Mouse (Mus musculus) C2C12 (cell line): Measurements from ENCODE around the gene Fastk. TPM values are rescaled to one million over a fixed set of nuclear protein-coding genes. Genes with fewer than 3 reads are reported as not detected.

Experiments used
- H3K27me3 ChIP-seq: one replicate; pipeline ENCODE4 v1.6.1; 2011; ENCODE audit not compliant: control insufficient read depth, insufficient read depth, insufficient read length
- H3K36me3 ChIP-seq: one replicate; pipeline ENCODE4 v1.6.1; 2011; ENCODE audit not compliant: control insufficient read depth, insufficient read depth
- H3K4me3 ChIP-seq: one replicate; pipeline ENCODE4 v1.5.1; 2011; ENCODE audit warnings: mild to moderate bottlenecking, control low read depth; ENCODE audit not compliant: poor library complexity, insufficient read depth, severe bottlenecking
- H3K79me2 ChIP-seq: one replicate; pipeline ENCODE4 v1.6.1; 2011; ENCODE audit not compliant: control insufficient read depth, insufficient read depth
- H3K79me3 ChIP-seq: one replicate; pipeline ENCODE4 v1.6.1; 2011; ENCODE audit warnings: low read depth, control low read depth
- H3ac ChIP-seq: one replicate; pipeline ENCODE3; 2011; ENCODE audit warnings: low read depth; ENCODE audit not compliant: control insufficient read depth, insufficient read length
- CEBPB ChIP-seq: IDR thresholded peaks from one replicate; pipeline ENCODE4 v1.6.1; 2011; ENCODE audit warnings: low read depth, mild to moderate bottlenecking, control low read depth, moderate library complexity
- CTCF ChIP-seq: IDR thresholded peaks from one replicate; pipeline ENCODE4 v1.5.1; 2011; ENCODE audit not compliant: control insufficient read depth, insufficient read depth, insufficient read length
- FOSL1 ChIP-seq: IDR thresholded peaks from one replicate; pipeline ENCODE4 v1.8.0; 2011; ENCODE audit warnings: mild to moderate bottlenecking, low read length; ENCODE audit not compliant: poor library complexity, insufficient read depth, severe bottlenecking
- MAX ChIP-seq: IDR thresholded peaks from one replicate; pipeline ENCODE4 v1.6.1; 2011; ENCODE audit warnings: mild to moderate bottlenecking, control low read depth
- MYOD1 ChIP-seq: IDR thresholded peaks from one replicate; pipeline ENCODE4 v1.6.1; 2011; ENCODE audit warnings: low read depth; ENCODE audit not compliant: control insufficient read depth, insufficient read length
- MYOG ChIP-seq: IDR thresholded peaks from one replicate; pipeline ENCODE4 v1.6.1; 2011; ENCODE audit not compliant: control insufficient read depth, insufficient read length; ENCODE audit errors: extremely low read depth
- USF1 ChIP-seq: IDR thresholded peaks from one replicate; pipeline ENCODE4 v1.6.1; 2011; ENCODE audit warnings: low read depth, mild to moderate bottlenecking, control low read depth, moderate library complexity
- polyA plus RNA-seq: library from polyadenylated mRNA; unstranded; fragments of >200 nt; fragmentation: generic; extraction: Trizol; gene quantifications from one replicate; pipeline ENCODE4 v1.2.1, GENCODE M21; 2012; ENCODE audit warnings: missing spikeins

The Fastk gene
- polyA plus RNA-seq, 1 experiment = 90.3 TPM

GRCm38 (mm10) chr5:24484963-24485362 is 39.9 kb upstream of the Fastk start:
- peaks cover 56% of the 10 kb centered on the region for H3K36me3 ChIP-seq
- H3K79me2 ChIP-seq = no peaks in the 10 kb centered on the region
- no peak overlapping the region for H3K4me3 ChIP-seq
- H3K27me3 ChIP-seq = no peaks in the 10 kb centered on the region
- TF ChIP-seq USF1 = no peak
- no peak for TF ChIP-seq CEBPB
- no peak for TF ChIP-seq MAX
- TF ChIP-seq FOSL1 = no peak
- TF ChIP-seq MYOD1 = no peak
- TF ChIP-seq MYOG = no peak
- TF ChIP-seq CTCF = no peak
- H3ac ChIP-seq = no peak overlapping the region
- H3K79me3 ChIP-seq = no peaks in the 10 kb centered on the region

GRCm38 (mm10) chr5:24483326-24483725 is 38.2 kb upstream of the Fastk start:
- TF ChIP-seq CTCF (peak; percentile 52), MYOD1 (no peak), MAX (no peak), USF1 (no peak), FOSL1 (no peak)
- Histone ChIP-seq H3K4me3 (no peak overlapping the region), H3K27me3 (no peaks in the 10 kb centered on the region), H3ac (no peak overlapping the region), H3K79me3 (no peaks in the 10 kb centered on the region), H3K79me2 (no peaks in the 10 kb centered on the region), H3K36me3 (peaks cover 53% of the 10 kb centered on the region)

- H3K4me3 ChIP-seq = no peak overlapping the region
- H3K79me3 ChIP-seq = no peaks in the 10 kb centered on the region
- peaks cover 53% of the 10 kb centered on the region for H3K36me3 ChIP-seq
- H3ac ChIP-seq = no peak overlapping the region
- TF ChIP-seq MYOG = no peak
- no peak for TF ChIP-seq MAX
- no peak for TF ChIP-seq CTCF
- no peak for TF ChIP-seq MYOD1
- TF ChIP-seq FOSL1 = no peak
- TF ChIP-seq USF1 = no peak
- no peak for TF ChIP-seq CEBPB
- H3K27me3 ChIP-seq = no peaks in the 10 kb centered on the region
- no peaks in the 10 kb centered on the region for H3K79me2 ChIP-seq
Measured at GRCm38 (mm10) chr5:24482247-24483079, 37.4 kb upstream of the Fastk start.

GRCm38 (mm10) chr5:24481647-24482046 is 36.6 kb upstream of the Fastk start:
- Histone ChIP-seq H3K4me3 (no peak overlapping the region), H3K36me3 (peaks cover 53% of the 10 kb centered on the region), H3K27me3 (no peaks in the 10 kb centered on the region), H3ac (no peak overlapping the region), H3K79me2 (peaks cover 7% of the 10 kb centered on the region), H3K79me3 (peaks cover under 1% of the 10 kb centered on the region)
- TF ChIP-seq CTCF (peak; percentile 26), MYOD1 (no peak), FOSL1 (no peak)

GRCm38 (mm10) chr5:24477909-24478308 is 32.8 kb upstream of the Fastk start:
- H3ac ChIP-seq = no peak overlapping the region
- no peak overlapping the region for H3K4me3 ChIP-seq
- no peaks in the 10 kb centered on the region for H3K27me3 ChIP-seq
- H3K36me3 ChIP-seq = peaks cover 49% of the 10 kb centered on the region
- H3K79me3 ChIP-seq = peaks cover 25% of the 10 kb centered on the region
- peaks cover 44% of the 10 kb centered on the region for H3K79me2 ChIP-seq
- TF ChIP-seq USF1 = no peak
- no peak for TF ChIP-seq MYOD1
- TF ChIP-seq CTCF = no peak
- no peak for TF ChIP-seq FOSL1
- no peak for TF ChIP-seq CEBPB
- TF ChIP-seq MAX = no peak
